Mouse (Mus musculus): Measurements from ENCODE around the gene Samsn1.

Samsn1 gene

DNA sequence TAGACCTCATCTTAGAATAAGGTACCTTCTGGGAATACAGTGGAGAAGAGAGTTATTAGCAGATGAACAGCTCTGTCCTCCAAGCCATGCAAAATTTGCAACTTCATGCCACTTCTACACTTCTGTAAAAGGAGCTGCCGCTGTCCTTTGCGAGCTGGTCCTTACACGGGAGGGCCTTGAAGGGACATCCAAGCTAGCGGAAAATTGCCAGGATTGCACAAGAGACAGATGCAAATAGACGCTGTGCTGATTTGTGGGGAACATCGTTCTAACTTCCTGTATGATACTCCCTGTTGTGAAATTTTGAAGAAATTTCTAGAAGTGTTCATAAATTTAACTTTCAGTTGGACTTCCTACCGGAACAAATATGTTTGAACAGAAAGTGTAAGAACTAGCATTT is 61.0 kb downstream of the Samsn1 start:
- in situ Hi-C loops (cut with MboI, MseI), result no loop called here

DNA sequence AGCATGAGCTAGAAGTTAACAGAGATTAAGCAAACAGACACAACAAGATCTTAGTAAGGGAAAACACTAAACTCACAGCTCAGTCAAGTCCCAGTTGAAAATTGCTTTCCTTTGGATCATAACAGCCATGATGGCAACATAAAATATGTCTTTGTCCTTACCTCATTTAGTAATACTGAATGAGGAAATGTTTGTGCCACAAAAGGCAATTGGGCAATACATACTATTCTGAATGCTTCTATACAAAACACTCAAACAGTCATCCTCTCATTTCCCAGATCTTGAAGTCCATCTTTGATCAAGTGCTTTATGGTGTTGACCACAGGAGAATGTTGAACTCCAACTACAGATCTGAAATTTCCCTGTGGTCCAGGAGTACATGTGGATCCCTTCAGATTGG is 88.7 kb downstream of the Samsn1 start:
- in situ Hi-C loops (cut with MboI, MseI), result no loop called here

DNA sequence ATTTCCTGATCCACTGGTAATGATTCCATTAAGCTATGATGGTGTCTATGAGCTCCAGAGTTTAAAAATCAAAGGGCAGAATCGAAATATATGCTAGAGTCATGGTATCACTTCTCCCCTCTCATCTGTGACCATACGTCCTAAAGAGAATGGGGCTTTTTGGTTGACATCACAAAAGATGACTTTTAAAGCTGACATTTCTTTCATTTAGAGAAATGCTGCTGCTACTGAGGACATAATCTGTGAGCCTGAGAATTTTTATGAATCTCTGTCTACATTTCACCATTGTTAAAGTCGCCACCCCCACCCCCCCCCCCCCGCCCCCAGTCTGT is 91.9 kb downstream of the Samsn1 start:
- in situ Hi-C loops (cut with MboI, MseI), result no loop called here

DNA sequence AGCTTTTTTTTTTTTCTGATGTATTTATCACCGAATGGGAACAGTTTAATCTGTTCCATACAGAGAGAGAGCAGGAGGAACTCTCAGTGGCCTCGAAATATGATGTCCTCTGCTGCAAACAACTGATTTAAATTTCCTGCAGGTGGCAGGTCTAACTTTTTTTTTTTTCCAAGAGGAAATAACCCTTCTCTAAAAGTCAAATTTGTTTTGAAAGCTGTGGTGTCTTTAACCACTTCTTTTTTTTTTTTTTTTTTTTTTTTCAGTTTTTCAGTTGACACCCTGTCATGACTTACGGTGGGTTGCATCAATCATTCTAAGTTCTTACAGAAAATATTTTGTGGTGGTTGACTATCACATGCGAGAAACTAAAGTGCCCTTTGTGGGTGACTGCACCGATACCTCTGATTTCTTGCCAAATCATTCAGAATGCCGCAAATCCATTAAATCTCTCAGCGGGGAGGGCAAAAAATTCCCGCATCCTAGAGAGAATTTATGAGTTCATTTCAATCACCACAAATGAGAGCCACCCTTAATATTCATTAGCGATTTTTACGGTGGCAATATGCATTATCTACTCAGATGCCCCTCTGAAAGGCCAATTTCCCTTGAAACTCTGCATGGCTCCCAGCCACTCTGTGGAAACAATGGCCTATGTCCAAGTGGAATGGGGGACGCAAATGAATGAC is 92.4 kb downstream of the Samsn1 start:
- in situ Hi-C loops (cut with MboI, MseI), result no loop called here

DNA sequence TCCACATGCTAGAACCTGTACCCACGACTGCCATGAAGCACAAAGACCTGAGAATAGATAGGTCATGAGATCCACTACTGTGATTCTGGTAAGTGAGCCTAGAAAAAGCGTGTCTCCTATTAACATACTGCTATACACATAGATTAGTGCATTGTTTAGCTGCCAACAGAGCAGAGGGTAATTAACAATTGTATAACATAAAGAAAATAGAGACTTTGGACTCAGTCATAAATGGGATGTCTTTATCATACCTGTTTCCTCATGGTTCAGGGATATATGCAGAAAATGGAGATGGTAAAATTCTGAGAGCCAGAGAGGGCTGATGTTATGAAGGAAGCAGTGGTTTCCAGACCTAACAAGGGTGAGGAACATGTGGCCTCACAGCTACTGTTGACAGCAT is 95.6 kb downstream of the Samsn1 start:
- in situ Hi-C loops (cut with MboI, MseI), result no loop called here

DNA sequence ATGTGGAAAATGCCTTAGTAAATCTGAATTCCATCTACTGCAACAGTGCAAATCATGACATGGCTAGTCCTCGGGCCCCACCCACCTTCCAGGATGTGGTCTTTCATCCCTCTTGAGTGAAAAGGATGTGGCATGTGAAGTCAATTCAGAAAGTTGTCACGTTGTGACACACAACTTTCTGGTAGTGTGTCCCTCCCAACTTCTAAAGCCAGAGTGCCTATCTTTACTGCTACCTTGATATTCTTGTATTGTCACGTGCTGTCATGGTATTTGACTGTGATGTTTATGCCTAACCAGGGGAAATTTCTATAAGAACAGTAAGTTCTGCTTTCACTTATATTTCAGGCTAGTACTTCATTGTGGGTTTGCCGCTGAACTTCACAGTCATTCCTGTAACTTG is 101.2 kb downstream of the Samsn1 start:
- in situ Hi-C loops (cut with MboI, MseI), result no loop called here

DNA sequence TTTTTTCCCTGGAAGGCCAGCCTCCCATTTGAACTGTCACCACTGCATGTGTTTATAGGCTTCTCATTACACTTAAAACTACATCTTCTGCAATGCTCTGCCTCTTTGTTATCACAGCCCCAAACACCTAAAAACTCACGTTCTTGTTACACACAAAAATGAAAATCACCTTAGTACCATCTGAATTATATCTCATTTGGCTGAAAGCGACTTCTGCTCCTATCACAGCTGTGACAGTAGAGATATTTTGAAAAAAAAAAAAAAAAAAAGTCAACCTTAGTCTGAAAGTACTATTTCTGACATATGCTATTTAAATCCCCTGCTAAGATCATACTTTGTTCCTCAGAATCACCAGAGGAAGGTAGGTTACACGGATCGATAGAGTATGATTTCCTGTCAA is 102.8 kb downstream of the Samsn1 start:
- in situ Hi-C loops (cut with MboI, MseI), result loop anchor here (5.0 to 10.0 kb wide), 2 partner anchors 846 to 1088 kb away; no protein-coding TSS in a partner anchor

DNA sequence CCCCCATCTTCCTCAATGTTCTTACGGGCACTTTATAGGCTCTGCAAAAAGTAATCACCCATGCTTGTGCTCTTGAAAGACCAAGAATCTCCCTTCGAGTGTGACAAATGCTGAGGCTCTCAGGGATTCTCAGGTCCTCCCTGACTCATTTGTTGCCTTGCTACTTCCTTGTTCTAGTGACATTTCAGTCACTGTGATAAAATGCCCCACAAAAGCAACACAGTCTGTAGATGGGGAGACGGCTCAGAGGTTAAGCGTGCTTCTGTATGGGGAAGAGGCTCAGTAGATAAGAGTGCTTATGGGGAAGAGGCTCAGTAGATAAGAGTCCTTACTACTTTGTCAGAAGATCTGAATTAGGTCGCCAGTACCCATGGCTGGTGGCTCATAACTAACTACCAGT is 104.4 kb downstream of the Samsn1 start:
- in situ Hi-C loops (cut with MboI, MseI), result loop anchor here (5.0 to 10.0 kb wide), 2 partner anchors 847 to 1090 kb away; no protein-coding TSS in a partner anchor

DNA sequence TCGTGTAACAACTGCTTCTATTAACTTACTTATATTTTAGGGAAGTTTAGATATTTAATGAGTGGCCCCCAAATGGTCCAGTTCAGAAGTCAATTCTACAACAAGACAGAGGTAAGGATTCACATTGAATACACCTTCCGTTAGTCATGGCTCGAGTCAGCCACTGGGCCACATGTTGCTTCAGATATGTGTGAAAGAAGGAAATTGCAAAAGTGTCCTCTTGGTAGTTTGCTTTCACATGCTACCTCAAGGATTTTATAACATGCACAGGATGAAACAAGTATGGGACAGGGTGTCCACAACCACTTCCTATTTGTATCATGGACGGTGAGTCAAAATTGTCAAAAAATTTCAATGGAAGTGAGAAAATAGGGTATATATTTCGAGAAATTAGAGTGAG is 110.0 kb downstream of the Samsn1 start:
- in situ Hi-C loops (cut with MboI, MseI), result loop anchor here (10.0 kb wide), 1 partner anchor 853 kb away; no protein-coding TSS in a partner anchor

DNA sequence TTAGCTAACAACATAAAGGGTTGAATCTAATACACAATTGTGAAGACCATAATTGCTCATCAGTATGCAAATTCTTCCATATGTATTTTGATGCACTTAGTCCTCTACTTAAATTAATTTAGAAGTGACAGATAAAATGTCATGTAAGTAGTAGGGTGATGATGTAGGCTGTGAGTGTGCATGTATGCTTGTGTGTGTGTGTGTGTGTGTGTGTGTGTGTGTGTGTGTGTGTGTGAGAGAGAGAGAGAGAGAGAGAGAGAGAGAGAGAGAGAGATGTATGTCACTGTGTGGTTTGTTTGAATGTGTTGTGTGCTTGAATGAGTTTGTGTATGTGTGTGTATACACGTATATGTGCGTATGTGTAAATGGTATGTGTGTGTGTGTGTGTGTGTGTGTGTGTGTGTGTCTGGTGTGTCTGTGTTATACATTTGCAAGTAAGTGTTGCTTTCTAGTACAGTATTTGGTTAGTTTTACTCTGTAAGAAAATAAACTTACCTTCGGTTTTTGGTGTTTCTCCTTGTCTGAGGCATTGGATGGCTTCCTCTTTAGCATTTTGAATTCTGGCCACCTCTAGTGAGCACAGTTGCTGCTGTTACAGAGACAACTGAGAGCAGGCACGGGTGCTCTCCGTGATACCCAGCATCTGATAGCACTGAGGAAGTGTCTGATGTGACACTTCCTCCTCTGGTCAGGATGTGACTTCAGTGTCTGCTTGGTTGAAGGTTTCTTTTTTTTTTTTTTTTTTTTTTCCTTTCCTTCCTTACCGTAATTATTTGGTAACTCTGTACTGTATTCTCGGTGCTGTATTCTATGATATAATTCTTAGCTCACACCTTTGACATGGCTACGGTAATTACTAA is 113.2 kb downstream of the Samsn1 start:
- in situ Hi-C loops (cut with MboI, MseI), result no loop called here

DNA sequence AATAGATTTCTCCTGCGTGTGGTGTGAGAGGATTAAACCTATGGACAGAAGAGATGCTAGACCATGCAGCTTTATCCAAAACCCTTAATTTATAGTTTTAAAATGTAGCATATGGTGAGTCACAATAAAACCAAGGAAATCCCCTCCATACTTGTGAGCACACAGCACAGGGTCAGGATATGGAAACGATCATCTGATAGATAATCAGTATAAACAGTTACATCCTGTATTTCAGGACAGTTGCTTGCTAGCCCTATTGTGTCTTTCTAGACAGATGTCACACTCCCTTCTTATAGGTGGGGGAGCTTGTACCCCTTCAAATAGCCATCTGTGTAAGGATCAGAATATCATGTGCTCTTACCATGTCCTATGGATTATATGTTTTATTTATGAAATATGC is 115.3 kb downstream of the Samsn1 start:
- in situ Hi-C loops (cut with MboI, MseI), result no loop called here

DNA sequence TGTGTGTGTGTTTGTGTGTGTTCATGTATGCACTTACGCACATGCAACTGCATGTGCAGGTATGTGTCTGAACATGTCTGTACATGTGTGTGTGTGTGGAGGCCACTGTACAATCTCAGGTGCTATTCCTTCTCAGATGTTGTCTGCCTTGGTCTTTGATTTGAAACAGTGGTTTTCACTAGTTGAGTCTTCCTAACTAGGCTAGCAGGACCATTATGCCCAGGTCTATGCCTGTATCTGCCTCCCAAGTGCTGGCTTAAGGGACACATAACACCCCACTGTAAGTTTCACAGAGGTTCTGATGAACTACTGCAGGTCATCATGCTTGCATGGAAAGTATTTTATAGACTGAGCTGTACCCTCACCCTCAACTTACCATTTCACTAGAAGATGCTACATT is 115.8 kb downstream of the Samsn1 start:
- in situ Hi-C loops (cut with MboI, MseI), result no loop called here

DNA sequence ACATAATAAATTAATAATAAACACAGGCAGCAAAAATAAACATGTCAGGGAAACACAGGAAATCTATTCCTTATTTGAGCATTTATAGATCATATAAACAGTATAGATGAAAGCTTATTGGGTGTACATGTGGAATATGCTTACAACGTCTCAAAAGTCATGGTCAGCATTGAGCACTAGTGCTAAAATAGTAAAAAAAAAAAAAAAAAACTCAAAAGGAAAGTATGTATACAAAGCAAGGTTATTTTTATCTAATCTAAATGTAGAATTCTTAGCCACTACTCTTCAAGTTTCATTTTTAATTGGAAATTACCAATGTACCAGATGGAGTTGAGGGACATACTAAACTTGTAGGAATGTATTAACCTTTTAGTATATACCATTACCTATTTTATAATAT is 116.8 kb downstream of the Samsn1 start:
- in situ Hi-C loops (cut with MboI, MseI), result no loop called here

DNA sequence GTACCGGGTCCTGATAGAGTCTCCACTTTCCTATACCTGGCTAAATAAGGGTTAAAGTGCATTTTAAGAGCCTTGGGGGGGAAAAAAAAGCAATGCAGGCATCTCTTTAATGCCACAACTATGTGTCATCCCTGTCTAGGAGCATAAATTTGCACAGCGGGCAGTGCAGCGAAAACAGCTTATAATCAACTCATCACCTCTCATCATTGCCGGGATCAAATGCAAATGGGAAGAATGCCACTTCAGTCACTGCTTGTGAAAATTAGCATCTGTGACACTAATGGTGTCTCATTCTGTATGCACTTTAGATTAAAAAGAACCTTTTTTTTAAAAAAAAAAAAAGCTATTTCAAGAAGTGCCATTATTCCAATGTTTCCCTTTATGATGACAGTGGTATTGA is 118.0 kb downstream of the Samsn1 start:
- in situ Hi-C loops (cut with MboI, MseI), result no loop called here

DNA sequence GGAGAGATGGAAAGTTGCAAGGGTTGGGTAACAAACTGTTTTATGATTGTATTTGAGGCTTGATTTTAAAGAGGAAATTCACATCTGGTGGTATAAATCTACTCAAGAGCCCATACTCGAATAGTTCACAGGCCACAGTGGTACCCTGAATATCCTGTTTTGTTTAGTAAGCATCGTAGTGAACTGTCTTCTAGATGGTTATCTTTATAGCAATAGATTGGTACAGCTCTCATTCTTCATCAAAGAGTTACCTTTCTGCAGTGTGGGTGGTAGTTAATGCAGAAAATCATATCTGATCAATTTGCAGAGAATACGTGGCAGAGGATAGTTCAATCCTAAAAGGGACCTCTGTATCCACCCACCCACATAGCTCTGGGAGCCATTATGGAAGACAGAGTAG is 119.1 kb downstream of the Samsn1 start:
- in situ Hi-C loops (cut with MboI, MseI), result no loop called here

DNA sequence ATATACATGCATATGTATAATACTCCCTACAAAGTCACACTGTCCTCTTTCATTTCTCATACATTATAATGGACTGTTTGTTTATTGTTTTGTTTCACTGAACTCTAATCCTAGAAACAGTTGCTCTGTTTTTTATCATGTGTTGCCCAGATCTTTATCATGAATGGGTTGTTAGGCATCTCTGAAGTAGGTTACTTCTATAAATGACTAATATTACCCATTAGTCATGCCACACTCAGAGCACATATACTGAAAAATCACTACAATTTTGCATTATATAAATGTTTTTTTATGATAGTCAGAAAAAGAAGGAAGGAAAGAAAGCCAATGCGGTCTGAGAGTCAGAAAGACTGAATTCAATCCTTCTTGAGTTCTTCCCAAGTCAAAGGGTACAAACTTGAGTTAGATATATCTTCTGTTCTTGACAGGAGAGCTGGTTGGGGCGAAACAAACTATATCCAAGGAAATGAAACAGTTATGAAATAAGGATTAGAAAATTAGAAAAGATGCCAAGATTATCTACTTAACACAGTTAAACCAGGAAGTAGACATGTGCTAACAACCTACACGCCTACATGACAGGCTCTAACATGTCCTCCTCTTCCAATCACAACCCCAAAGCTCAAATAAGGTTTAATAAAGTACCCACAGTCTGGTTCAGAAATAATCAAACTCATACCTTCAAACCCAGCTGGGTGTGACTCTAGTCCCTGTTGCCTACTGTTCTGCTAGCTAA is 122.0 kb downstream of the Samsn1 start:
- in situ Hi-C loops (cut with MboI, MseI), result loop anchor here (10.0 kb wide), 1 partner anchor 455 kb away; no protein-coding TSS in a partner anchor

DNA sequence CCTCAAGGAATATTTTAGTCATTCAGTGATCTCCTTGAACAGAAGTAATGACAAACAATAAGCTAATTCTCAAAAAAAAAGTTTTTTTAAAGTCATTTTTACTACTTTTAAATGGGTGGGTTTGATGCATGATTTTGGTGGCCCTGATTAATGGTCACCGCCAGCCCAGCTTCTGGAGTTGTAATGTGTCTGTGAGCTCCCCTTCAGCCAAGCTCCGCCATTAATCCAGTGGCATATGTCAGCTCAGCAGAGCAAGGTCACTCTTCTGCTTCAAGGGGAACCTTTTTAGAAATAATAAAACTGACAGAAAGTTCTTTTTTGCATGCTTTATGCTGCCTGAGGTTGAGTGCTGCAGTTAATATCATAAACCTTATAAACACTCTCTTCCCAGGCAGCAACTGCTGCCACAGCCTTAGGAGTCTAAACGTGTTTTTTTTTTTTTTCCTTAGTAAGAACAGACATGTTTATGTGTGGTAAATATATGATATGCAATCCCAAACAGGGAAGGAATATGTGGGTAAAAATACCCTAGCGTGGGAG is 124.2 kb downstream of the Samsn1 start:
- in situ Hi-C loops (cut with MboI, MseI), result loop anchor here (10.0 kb wide), 1 partner anchor 457 kb away; no protein-coding TSS in a partner anchor

DNA sequence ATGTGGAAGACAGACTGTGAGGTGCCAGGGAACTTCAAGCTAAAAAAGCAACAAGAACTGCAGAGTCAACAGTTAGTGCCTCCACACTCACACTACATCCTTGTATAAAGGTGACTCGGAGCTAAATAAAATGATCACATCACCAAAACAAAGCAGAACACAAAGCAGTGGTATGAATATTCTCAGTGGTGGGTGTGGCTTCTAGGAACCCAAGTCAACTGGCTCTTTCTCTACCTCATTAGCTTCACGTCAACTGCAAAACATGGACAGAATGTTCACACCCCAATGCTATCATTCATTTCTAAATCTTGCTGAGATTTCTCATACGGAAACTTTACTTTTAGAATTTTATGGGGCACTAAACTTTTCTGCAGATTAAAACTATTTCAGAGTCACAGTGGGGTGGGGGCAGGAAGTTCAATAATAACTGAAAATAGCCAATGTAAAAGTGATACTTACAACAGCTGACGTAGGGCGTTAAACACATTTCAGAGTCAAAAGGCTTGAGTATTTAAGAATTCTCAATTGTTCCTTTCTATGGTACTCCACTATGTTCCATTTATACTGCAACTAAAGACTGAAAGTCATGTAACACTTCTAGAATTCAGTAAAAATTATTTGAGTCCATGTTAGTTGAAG is 127.7 kb downstream of the Samsn1 start:
- in situ Hi-C loops (cut with MboI, MseI), result loop anchor here (10.0 kb wide), 1 partner anchor 460 kb away; no protein-coding TSS in a partner anchor

DNA sequence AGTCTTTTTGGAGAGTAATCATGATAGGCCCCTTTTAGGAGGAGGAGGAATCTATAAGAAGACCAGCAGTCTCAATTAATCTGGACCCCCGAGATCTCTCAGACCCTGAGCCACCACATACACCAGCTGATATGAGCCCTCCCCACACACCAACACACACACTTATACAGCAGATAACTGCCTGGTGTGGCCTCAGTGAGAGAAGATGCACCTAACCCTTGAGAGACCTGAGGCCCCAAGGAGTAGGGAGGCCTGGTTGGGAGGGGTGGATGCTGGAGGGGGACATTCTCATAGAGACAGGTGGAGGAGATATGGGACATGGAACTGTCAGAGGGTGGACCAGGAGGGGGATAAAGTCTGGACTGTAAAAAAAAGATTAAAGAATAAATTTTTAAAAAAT is 128.6 kb downstream of the Samsn1 start:
- in situ Hi-C loops (cut with MboI, MseI), result loop anchor here (10.0 kb wide), 1 partner anchor 461 kb away; no protein-coding TSS in a partner anchor

DNA sequence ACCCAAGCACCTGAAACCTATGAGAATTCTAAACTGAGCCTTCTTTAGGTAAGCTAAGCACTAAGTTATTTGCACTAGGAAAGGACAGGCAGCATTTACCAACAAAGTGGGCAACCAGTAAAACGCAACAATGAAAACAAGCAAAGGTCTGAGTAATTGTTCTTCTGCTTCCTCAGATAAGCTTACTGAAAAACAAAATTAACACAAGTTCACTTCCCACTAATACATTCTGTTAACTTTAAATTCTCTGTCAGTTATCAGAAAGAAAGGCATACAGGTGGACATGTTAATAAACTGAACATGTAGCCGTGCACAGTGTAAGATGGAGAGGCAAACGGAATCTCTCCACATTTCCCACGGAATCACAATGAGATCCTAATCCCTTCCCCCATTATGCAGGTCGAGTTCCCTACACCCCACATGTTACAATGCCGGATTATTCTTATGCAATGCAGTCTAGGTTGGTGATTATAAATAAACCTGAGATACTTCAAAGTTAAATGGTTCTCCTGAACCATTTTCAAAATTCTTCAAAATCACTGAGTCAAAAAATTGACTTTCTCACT is 132.9 kb downstream of the Samsn1 start:
- in situ Hi-C loops (cut with MboI, MseI), result no loop called here

DNA sequence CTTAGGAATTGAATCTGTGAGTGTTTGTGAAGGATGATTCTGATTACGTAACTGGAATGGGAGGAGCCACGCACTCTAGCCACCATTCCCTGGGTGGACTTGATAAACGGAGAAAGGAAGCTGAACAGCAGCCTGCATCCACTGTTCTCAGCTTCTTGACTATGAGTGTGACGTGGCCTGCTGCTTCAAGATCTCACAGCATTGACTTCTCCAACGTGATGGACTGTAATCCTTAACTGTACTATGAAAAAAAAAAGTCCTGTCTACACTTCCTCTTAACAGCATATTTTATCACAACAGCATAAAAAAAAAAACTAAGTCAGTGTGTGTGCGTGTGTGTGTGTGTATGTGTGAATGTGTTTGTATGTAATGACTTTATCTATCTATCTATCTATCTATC is 134.9 kb downstream of the Samsn1 start:
- in situ Hi-C loops (cut with MboI, MseI), result no loop called here
